Mouse (Mus musculus): ENCODE measurements around the gene Olfr1391.
"Not testable (repeated sequence)": the region's sequence is repeated elsewhere in the genome, so short reads cannot be mapped to it uniquely, and the experiment has no call there.

Olfr1391 gene

GRCm38 (mm10) chr11:49322442-49322841 is at the start of gene Olfr1391:
Olfr1391 (plus strand) TSS chr11:49322742.
- DNase-seq (ENCODE audit: low spot score in 2 of 2) = no peak

GRCm38 (mm10) chr11:49273834-49274519 is 48.6 kb upstream of the Olfr1391 start:
- DNase-seq (ENCODE audit: low spot score in 2 of 2) = no peak

GRCm38 (mm10) chr11:49278222-49278621 is 44.3 kb upstream of the Olfr1391 start, which contains the start of gene Olfr1393:
Olfr1393 (plus strand) TSS chr11:49278304.
- DNase-seq (ENCODE audit: low spot score in 2 of 2) = no peak

GRCm38 (mm10) chr11:49284982-49285381 is 37.6 kb upstream of the Olfr1391 start, which contains the start of gene Olfr1392:
Olfr1392 (plus strand) TSS chr11:49285282.
- not testable (repeated sequence) for DNase-seq (ENCODE audit: low spot score in 2 of 2)

GRCm38 (mm10) chr11:49287251-49287650 is 35.3 kb upstream of the Olfr1391 start:
- no peak for DNase-seq (ENCODE audit: low spot score in 2 of 2)

GRCm38 (mm10) chr11:49292777-49293176 is 29.8 kb upstream of the Olfr1391 start:
- no peak for DNase-seq (ENCODE audit: low spot score in 2 of 2)

GRCm38 (mm10) chr11:49304441-49304840 is 18.1 kb upstream of the Olfr1391 start, which contains the start of gene Olfr10:
Olfr10 (plus strand) TSS chr11:49304741.
- no peak for DNase-seq (ENCODE audit: low spot score in 2 of 2)

- not testable (repeated sequence) for DNase-seq (ENCODE audit: low spot score in 2 of 2)
These were observed 14.0 kb upstream of the Olfr1391 start for GRCm38 (mm10) chr11:49308547-49308946.

GRCm38 (mm10) chr11:49326726-49327125 is 4.2 kb downstream of the Olfr1391 start:
- DNase-seq (ENCODE audit: low spot score in 2 of 2) = no peak

GRCm38 (mm10) chr11:49329686-49330085 is 7.1 kb downstream of the Olfr1391 start:
- DNase-seq (ENCODE audit: low spot score in 2 of 2) = no peak

GRCm38 (mm10) chr11:49334888-49335287 is 12.3 kb downstream of the Olfr1391 start, which contains the start of gene Olfr1390:
Olfr1390 (plus strand) TSS chr11:49335188.
- no peak for DNase-seq (ENCODE audit: low spot score in 2 of 2)

- DNase-seq (ENCODE audit: low spot score in 2 of 2) = no peak
These were observed 14.7 kb downstream of the Olfr1391 start for GRCm38 (mm10) chr11:49337150-49337832.

Data from spleen, postnatal 36 days (tissue).